Mouse (Mus musculus) cerebral cortex, adult 2 months (tissue): Measurements from ENCODE around the gene Cnih3.

ENCODE experiments used
- WGBS: fragments of 180-500 bp; shearing (Covaris S2); methylation state at CpG from one replicate; pipeline ENCODE4 v1.1.7; 2018; 5-methylcytosine and 5-hydroxymethylcytosine counted together

Gene Cnih3

DNA sequence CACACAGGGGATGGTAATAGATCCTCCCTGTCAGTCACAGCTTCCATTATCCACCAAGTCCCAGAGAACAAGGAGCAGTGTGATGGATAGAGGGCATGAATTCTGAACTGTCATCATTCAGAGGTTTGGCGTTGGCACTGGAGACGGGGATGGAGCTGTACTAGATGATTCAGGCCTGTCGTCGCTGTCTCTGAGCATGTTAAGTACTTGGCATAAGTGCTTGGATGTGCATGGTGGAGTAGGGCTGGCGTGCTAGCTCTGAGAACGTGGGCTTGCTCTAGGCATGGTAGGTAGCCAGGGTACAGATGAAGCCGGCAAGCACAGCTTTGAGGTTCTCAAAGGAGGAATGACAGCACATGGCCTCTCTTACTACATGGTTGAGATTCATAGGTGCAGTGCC lies 95.6 kb downstream of the Cnih3 start:
- WGBS: 56% methylated on average over 7 of the region's 7 CpGs

DNA sequence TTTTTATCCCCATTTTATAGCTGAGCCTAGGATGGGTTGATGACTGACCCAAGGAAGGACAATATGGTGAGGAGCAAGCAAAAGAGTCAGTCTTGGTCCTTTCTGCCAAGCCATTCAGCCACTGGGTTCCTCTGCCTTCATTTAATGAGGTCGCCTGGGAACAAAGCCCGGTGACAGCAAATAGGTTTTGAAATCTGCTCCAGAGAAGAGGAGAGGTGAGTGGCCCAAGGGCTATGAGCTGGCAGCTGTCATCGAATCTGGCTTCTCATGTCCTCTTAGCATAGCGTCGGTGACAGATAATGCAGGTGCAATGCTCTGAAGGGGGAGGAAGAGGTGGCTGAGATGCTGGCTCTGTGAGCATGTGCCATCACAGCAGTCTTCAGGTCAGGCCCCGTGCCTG lies 100.7 kb downstream of the Cnih3 start:
- 88% methylated on average over 6 of the region's 6 CpGs for WGBS

DNA sequence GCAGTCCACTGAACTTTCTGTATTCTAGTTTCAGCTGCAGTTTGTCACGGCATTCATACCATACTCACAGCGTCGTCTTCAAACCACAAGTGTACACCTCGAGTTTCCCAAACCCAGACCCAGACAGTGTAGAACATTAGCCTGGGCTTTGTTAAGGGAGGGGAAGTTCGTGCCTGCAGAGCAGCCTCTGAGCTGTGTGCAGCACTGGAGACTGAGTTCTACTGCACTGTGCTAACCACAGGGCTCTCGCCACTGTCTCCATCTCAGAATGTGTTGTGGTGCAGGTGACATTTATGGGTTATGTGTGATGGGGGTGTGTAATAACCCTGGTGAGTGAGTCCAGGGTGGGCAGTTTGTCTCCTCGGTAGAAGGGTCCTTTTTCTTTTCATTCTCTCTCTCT lies 104.5 kb downstream of the Cnih3 start:
- 91% methylated on average over 7 of the region's 7 CpGs for WGBS

DNA sequence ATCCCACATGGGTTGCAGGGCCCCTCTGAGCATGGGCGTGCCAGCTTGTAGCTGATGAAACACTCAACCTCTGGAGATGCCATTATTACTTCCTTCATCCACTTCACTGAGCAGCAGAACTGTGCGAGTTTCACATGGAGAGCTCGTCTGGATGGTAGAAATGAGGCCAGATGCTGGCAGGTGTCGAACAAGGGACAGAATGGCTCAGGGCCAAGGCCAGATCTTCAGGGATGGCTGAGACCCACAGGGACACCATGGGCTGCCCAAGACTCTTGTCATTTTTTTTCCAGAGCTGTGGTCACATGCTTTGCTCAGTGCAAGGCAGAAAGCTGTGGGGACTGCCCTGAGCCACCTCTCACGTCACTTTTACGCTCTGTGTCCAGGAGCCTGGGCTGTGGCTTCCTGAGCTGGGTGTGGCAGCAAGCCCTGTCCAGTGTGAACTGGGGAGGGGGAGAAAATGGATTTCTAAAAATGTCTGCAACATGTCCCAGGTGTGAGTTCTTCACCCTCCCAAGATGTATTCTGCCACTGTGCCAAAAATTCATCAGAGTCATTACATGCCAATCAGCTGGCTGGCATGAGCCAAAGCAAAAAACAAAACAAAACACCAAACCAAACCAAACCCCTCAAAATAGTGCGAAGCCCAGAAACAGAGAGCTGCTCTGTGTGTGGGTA lies 107.1 kb downstream of the Cnih3 start:
- 62% methylated on average over 7 of the region's 7 CpGs for WGBS

DNA sequence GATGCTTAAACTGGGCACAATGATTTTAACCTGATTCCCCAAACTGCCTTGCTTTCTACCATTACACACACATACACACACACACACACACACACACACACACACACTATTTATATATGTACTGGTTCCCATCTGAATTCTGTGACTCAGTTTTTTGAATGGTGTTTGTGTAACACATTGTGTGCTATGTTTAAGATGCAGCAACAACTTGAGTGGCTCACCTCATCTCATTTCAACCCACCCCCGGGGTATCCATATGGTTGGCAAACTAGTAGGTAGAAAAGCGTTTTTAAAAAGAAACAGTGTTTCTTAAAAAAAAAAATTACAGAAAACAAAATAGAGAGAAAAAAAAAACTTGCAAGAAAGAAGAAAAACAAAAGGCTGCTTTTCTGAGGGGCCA lies 107.9 kb downstream of the Cnih3 start:
- WGBS: 39% methylated on average over 2 of the region's 2 CpGs

DNA sequence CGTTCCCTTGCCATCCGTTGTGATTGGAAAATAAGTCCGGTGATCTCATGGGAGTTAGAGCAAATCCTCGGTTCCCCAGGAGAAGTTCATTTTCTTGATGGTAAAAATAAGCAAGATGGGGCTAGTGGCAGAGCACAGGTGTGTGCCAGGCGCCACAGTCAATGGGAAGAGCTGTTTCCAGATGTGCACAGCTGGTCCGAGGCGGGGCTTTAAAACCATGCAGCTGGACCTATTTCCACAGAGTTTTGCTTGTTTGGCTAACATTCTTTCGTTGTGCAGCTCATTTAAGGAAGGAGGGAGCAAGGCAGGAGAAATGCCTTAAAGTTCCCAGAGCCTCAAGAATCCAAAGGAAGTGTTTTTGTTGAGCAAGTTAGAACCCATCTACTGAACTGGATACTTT lies 109.1 kb downstream of the Cnih3 start:
- 82% methylated on average over 8 of the region's 8 CpGs for WGBS

DNA sequence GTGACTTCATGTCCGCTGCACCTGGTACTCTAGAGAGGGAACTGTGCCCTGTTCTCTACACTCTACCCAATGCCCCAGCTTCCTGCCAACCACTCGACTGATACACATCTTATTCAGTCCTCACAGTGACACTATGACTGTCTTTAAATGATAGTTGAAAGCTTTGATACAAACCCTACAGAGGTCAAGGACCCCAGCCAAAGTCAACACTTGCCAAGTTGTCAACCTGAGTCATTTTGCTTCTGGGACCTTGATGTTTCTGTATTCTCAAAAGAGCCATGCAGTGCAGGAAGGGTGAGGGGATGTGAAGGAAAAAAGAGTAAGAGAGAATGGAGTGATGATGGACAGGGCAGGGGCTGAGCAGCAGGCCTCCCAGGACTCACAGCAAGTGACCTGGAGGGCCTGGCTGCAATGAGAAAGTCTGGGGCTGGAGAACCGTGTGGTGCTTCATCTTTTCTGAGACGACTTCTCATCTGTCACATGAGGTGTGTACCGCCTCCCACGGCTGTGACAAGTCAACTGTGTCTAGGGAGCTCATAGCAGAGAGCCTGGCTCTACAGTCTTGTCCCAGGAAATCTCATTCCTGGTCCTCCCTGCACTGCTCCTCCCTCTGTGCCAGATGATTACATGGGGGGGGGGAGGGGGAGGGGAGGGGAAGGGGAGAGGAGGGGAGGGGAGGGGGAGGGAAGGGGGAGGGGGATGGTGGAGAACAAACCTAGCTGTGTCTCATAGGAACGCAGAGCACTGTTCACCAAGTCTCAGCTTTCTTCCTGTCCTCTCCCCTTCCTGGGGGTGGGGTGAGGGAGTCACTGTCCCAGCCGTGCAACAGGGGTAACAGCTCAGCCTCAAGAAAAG lies 109.8 kb downstream of the Cnih3 start:
- 42% methylated on average over 8 of the region's 8 CpGs for WGBS

DNA sequence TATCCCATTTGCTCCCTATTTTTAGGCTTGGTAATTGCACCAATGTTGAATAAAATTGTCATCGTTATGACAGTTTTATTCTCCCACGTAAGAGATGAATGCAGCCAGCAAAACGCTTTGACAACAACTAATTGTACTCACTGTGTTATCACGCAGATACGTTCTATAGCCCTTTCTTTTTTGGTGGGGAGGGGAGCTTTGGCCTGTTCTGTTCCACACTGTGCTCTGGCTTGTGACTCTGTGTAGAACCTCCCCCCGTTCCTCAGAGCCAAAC lies 110.4 kb downstream of the Cnih3 start:
- 48% methylated on average over 6 of the region's 6 CpGs for WGBS

DNA sequence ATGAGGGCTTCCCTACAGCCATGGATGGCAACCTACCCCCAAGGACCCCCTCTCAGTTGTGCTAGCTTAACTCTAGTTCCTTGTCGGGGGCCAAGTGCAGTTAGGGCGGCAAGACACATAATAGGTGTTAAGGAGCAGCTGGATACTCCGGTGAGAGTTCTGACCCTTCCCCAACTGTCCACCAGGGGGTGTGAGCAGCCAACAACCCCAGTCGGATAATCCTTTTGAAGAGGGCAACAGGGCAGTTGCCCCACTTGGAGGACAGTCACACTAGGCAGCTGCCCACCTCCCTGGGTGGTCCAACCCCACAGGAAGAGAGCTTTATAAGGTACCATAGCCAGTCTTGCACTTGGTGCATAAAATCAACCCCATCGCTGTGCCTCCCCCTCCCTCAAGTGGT lies 112.6 kb downstream of the Cnih3 start:
- 51% methylated on average over 5 of the region's 5 CpGs for WGBS

DNA sequence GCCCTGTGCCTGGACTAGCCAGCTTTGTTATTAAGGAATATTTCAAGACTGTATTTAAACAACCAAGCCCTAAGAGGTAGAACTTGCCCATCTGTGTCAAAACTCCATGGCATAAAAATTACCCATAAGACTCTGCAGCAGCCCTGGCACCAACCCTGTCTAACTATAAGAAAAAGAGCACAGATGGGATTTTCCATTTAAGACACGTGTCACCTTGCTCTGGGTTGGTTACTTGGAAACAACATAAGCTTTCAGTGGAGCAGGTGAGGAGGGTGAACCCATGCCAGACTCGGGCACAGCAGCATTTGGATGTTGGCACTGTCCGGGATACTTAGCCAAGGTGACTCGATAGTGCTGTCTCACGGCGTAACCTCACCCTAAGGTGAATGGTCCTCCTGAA lies 113.6 kb downstream of the Cnih3 start:
- WGBS: 69% methylated on average over 6 of the region's 6 CpGs

DNA sequence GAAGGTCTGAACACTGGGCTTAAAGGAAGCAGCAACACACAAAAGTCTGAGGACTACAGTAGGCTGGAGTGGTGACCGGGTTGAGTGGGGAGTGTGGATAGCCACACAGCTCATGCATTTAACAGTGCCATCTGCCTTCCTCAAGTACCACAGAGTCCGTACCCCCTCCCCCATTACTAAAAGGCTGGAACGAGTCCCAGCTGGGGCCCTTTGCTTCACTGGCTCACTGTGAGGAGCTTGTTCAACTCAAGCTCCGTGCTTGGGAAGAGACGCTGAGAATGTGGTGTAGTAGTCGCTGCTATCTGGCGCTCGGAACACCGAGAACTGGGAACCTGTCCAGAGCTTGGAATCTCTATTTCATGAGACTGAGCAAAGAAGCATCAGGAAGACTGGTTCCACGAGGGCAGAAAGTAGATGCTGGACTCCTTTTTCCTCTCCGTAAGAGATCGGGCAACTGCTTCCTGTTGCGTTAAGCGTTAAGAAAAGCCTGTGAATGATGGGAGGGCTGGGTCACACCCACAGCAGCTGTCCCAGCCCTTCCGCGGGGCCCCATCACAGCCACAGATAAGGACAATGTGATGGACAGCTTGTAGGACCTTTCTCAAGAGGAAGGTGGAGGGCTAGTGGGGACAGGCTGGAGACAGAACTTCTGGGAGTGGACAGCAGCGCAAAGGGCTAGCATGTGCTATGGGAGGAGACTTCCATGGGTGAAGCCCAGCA lies 114.3 kb downstream of the Cnih3 start:
- 36% methylated on average over 17 of the region's 17 CpGs for WGBS

DNA sequence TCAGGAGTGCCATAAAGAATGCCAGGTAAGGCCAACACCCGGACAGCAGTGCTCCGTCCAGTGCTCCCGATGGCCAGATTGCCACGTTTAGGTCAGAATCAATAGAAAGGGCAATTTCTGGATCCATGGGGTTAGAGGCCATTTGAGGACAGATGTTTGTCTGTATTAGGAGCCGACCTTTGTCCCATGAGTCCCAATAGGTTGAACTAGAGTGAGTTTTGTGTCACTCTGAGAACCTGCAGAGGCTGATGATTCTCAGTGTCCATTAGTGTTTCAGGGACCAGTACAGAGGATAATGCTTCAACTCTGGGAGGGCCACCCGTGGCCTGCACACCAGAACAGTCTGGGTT lies 114.9 kb downstream of the Cnih3 start:
- WGBS: 91% methylated on average over 6 of the region's 6 CpGs

DNA sequence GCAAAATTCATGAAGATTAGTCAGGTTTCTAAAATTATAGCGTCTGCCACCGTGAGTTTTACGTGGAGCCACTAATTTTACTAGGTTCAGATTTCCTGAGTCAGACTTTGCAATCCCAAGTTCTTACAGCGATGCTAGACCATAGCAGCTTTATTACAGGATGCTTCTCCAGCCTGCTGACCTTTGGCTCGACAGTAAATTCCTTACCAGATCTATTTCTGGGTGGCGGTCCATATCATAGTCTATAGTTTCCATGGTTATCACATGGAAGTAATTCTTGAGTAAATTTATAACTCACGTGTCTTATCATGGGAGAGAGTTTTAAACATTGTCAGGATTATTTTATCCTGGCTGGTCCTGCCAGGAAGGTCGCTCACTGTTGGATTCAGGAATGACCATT lies 117.0 kb downstream of the Cnih3 start:
- WGBS: 72% methylated on average over 8 of the region's 8 CpGs

DNA sequence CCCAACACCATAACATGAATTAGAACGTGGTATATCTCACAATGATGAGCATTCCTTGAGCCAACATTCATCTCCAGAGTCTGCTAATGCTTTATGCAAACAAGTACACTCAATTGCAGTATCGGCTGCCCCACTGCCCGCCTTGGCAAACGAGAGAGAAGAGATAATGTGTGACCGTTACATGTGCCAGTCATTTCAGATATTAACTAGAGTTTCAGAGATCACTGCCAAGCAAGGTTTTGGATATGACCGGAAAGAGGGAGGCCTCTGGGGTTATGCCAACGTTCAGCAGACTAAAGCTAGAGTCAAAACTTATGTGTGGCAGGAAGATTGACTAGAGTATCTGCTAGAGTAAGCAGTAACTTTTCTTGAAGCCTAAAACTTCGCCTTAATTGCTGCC lies 123.7 kb downstream of the Cnih3 start:
- 75% methylated on average over 8 of the region's 8 CpGs for WGBS

DNA sequence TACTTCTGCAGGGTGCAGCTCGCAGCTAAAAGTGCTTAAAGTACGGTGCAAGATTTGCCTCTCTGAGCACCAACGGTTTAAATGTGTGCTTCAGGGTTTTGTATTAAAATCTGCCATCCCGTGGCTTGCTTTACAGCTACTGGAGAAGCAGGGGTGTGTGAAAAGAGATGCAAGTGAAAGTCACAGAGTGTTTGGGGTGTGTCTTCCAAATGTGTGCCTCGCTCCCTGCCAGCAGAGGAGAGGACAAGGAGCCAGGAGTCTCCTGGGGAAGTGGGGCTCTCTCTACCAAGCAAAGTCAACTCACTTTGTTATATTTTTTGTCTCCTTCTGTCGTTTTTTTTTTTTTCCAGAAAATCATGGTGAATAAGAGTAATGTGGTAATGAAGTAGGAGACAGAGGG lies 124.1 kb downstream of the Cnih3 start:
- 42% methylated on average over 6 of the region's 6 CpGs for WGBS

DNA sequence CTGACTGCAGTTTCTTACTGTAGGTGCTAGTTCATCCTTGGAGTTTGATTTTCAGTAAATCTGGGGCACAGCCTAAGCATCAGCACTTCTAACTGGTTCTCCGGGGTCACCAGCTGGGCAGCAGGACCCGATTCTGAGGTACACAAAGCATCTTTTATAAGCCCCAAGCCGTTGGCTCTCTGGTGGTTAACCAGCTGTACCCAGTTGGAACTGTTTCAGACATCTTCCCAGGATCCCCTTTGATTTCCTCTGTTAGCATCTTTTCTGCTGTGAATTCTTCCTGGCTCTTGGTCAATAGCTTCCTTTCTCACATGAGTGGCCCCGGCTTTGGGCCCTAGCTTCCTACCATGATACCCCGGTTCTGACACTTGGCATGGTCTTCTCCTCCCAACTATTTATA lies 132.3 kb downstream of the Cnih3 start:
- WGBS: 51% methylated on average over 5 of the region's 5 CpGs

DNA sequence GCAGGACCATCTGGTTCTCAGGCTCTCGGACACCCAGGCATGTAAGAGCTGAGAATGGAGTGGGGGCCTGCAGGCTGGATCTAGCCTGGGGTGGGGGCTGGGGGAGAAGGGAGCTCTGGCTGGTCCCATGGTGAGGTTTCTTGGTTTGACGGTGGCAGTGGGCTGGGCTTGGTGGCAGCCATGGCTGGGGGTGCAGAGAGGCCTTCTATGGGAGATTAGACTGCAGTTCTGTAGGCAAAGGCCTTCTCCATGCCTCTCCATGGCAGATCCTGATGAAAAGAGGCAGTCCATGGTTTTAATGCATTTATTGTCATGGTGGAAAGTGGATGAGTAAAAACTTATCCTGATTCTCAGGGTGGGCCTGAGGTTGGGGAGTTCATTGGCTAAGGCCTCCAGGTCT lies 151.0 kb downstream of the Cnih3 start:
- 100% methylated on average over 2 of the region's 2 CpGs for WGBS

DNA sequence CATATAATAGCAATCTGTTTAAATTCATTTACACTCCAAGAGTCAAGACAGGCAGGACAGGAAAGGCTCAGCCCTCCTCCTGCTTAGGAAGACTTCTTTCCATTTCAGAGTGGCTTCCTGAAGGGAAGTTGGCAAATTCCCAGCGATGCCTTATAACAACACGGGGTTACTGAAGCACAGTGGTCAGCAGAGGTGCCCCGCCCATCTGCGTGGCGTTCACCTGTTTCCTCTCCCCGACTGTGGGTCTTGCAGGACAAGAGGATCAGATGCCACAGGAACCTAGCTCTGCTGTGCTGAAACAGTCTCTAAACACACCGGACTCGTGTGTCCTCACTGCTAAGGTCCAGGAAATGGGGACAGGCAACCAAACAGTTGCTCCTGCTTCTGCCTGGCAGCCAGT lies 152.9 kb downstream of the Cnih3 start:
- WGBS: 69% methylated on average over 8 of the region's 8 CpGs
